Mouse (Mus musculus) naive thymus-derived CD4-positive, alpha-beta T cell, adult 5 months (primary cell): Measurements from ENCODE around the gene Bcat1. TPM values are rescaled to one million over a fixed set of nuclear protein-coding genes. Genes with fewer than 3 reads are reported as not detected.

Experiments
- polyA plus RNA-seq: library from polyadenylated mRNA; unstranded; fragments of 100-300 nt; shearing (Covaris generic); gene quantifications from one replicate; pipeline ENCODE4 v1.2.1, GENCODE M21; 2017

The Bcat1 gene
- 1.1 TPM for polyA plus RNA-seq

DNA sequence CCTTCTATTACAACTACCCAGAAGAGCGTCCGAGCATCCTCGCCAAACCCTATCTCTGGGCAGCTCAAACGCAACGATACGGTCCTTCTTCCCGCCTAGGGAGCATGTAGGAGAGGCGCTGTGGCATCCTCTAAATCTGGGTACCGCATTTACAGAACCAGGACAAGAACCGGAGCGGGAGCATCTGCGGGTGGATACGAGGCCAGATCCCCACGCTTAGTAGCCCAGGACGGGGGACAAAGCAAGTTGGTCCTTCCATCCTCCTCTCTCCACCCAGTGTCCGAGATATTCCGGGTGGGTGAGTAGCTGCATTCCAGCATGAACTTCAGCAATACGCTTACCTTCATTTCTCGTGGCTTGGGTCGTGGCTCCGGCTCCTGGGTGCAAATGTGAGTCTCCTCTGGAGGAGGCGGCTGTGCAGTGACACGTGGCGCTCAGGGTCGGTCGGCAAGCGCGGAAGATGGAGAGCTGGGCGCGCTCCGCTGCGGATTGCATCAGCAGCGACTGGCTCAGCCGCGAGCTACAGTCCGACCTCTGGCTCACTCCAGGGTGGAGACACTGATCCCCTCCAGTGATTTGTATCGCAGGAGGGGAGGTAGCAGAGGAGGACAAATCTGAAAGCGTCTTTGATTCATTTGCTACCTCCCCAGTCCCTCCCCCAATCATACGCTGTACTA lies at the start of gene Bcat1:
TSS of gene Bcat1 (minus strand) at position 637 of the 677 bp plus-strand sequence.

DNA sequence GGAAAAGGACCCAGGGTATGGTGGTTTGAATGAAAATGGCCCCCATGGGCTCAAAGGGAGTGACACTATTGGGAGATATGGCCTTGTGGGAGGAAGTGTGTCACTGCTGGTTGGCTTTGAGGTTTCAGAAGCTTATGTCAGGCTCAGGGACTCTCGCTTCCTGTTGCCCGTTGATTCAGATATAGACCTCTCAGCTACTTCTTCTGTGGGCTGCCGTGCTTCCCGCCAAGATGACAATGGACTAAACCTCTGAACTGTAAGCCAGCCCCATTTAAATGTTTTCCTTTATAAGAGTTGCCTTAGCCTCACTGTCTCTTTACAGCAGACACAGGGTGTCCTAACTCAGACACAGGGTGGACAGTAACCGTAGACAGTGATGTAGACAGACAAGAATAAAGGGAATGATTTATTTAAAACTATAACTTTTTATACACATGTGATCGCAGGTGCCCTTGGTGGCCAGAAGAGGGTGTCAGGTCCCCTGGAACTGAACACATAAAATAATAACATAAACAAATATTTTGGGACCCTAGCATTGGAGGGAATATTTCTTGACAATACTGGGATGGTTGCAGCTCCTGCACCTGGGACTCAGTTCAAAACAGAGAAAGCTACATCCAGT lies 39.6 kb upstream of the Bcat1 start, which contains the start of gene Lrmp:
TSS of gene Lrmp (plus strand) at position 178 of the 622 bp plus-strand sequence.

Other genes with a start within 250 kb of the Bcat1 start
- gene Lrmp, start 39.5 kb upstream of the Bcat1 start, polyA plus RNA-seq = 96.1 TPM
- gene Casc1, start 134.8 kb upstream of the Bcat1 start, polyA plus RNA-seq = 0.78 TPM
- gene Etfrf1, start 134.9 kb upstream of the Bcat1 start, polyA plus RNA-seq = 16.0 TPM
- gene Kras, start 174.1 kb upstream of the Bcat1 start, polyA plus RNA-seq = 354 TPM